Mouse (Mus musculus) E14TG2a.4 (cell line): ENCODE measurements around the gene Lrp5.

Experiments used
- CTCF ChIP-seq: conservative IDR thresholded peaks from 2 replicates; pipeline ENCODE4 v1.5.1; 2014; ENCODE audit warnings: low read length
- NANOG ChIP-seq: IDR thresholded peaks from 2 replicates; pipeline ENCODE4 v1.6.1; 2014; ENCODE audit warnings: borderline replicate concordance, low read length, mixed read lengths
- POU5F1 ChIP-seq: IDR thresholded peaks from 2 replicates; pipeline ENCODE4 v1.6.1; 2014; ENCODE audit warnings: low read length, borderline replicate concordance

DNA sequence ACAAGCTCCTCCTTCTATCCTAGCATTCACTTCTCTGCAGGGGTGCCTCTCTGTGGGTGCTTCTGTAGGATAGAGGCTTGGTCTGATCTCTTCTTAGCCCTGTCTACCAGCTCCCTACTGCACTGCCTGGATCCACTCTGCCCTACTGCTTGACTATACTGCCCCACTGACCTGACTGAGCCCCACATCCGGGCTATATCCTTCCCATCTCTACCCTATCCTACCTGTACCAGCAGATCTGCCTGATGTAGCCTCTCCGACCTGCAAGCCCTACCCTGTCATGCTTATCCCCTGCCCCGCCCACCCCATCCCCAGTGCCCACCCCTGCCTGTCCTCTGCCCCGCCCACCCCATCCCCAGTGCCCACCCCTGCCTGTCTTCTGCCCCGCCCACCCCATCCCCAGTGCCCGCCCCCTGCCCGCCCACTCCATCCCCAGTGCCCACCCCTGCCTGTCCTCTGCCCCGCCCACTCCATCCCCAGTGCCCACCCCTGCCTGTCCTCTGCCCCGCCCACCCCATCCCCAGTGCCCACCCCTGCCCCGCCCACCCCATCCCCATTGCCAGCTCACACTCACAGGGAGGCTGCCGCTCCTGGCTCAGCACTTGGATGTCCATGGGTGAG, 37.4 kb downstream of the Lrp5 start:
- no peak for TF ChIP-seq POU5F1
- no peak for TF ChIP-seq CTCF
- TF ChIP-seq NANOG: no peak
